Mouse (Mus musculus) limb, embryonic 12.5 days (tissue): Measurements from ENCODE around the gene Eif4g3. TPM values are rescaled to one million over a fixed set of nuclear protein-coding genes. Genes with fewer than 3 reads are reported as not detected.
"Not testable (repeated sequence)": the region's sequence is repeated elsewhere in the genome, so short reads cannot be mapped to it uniquely, and the experiment has no call there.

ENCODE experiments used
- ATAC-seq: fragments of 200-750 bp; cut with Nextera tagmentation; 2 replicates; pipeline ENCODE4 v1.8.0; 2017; ENCODE audit warnings: low read depth, moderate TSS enrichment; ENCODE audit not compliant: insufficient number of reproducible peaks, insufficient read depth, low FRiP score, low TSS enrichment
- H3K27ac ChIP-seq: fragments of 300-500 bp; sonication (generic); 2 replicates; pipeline ENCODE4 v1.5.1; 2016; ENCODE audit warnings: mild to moderate bottlenecking, moderate library complexity
- H3K27me3 ChIP-seq: fragments of 300-500 bp; sonication (generic); 2 replicates; pipeline ENCODE4 v1.6.1; 2016; ENCODE audit warnings: mild to moderate bottlenecking, moderate library complexity
- H3K36me3 ChIP-seq: fragments of 300-500 bp; sonication (generic); 2 replicates; pipeline ENCODE4 v1.6.1; 2016; ENCODE audit warnings: mild to moderate bottlenecking, moderate library complexity
- H3K4me1 ChIP-seq: fragments of 300-500 bp; sonication (generic); replicated peaks from 2 replicates; pipeline ENCODE4 v1.6.1; 2016
- H3K4me2 ChIP-seq: fragments of 300-500 bp; sonication (generic); 2 replicates; pipeline ENCODE4 v1.6.1; 2016; ENCODE audit warnings: mild to moderate bottlenecking, moderate library complexity
- H3K4me3 ChIP-seq: fragments of 300-500 bp; sonication (generic); replicated peaks from 2 replicates; pipeline ENCODE4 v1.5.1; 2016; ENCODE audit warnings: mild to moderate bottlenecking
- H3K9ac ChIP-seq: fragments of 300-500 bp; sonication (generic); replicated peaks from 2 replicates; pipeline ENCODE4 v1.6.1; 2016; ENCODE audit warnings: mild to moderate bottlenecking, moderate library complexity
- H3K9me3 ChIP-seq: fragments of 300-500 bp; sonication (generic); 2 replicates; pipeline ENCODE4 v1.6.1; 2016; ENCODE audit warnings: mild to moderate bottlenecking, moderate library complexity
- WGBS: fragments of 180-500 bp; shearing (Covaris S2); methylation state at CpG from one replicate; pipeline ENCODE4 v1.1.7; 2016; 5-methylcytosine and 5-hydroxymethylcytosine counted together
- polyA plus RNA-seq: library from polyadenylated mRNA; unstranded; fragments of >200 nt; fragmentation: Nextera tagmentation; extraction: Ambion mirVana; gene quantifications from 2 replicates; pipeline ENCODE4 v1.2.1, GENCODE M21; 2016

Eif4g3 gene
- polyA plus RNA-seq, 1 experiment from 2014 or later, result 48.2 TPM

DNA sequence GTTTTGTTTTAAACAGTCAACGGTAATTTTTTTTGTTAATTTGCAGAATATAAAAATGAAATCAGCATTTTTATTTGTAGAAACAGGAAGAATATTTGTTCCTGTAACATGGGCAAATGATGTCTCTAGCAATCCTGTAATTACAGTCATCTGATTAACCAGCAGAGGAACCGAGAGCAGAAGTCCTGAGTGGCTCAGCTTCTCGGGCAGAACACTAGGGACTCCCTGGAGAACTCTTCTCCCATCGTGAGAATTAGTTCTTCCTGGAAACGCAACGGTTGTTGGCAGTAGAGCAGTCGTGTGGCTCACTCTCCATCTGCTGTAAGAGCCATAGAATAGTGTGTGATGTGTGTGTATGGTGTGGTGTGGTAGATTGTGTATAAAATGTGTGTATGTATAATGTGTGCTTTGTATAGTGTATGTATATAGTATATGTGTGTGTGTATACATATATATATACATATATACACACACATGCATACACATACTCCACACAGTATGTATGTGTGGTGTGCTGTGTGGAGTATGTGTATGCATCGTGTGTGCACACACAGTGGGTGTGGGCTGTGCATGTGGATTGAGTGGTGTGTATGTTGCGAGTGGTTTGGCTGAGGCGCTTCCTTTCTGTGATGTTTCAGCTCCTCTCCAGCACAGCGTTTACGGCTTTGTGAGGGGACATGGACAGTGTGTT, 48.9 kb downstream of the Eif4g3 start:
- no peak overlapping the region for H3K4me3 ChIP-seq
- peaks cover 10% of the 10 kb centered on the region; the same call in 1 of the 2 replicates for H3K9me3 ChIP-seq
- no peaks in the 10 kb centered on the region for H3K27me3 ChIP-seq
- 86% methylated on average over 12 of the region's 12 CpGs for WGBS
- no peak for ATAC-seq
- H3K4me2 ChIP-seq, result no peak overlapping the region
- no peak overlapping the region for H3K27ac ChIP-seq
- peaks cover 9% of the 10 kb centered on the region for H3K4me1 ChIP-seq
- H3K9ac ChIP-seq, result no peak overlapping the region
- peaks cover 67% of the 10 kb centered on the region for H3K36me3 ChIP-seq

- WGBS, result 68% methylated on average over 2 of the region's 2 CpGs
- peaks cover 66% of the 10 kb centered on the region for H3K36me3 ChIP-seq
- no peak overlapping the region for H3K4me3 ChIP-seq
- H3K4me2 ChIP-seq, result no peak overlapping the region
- H3K27ac ChIP-seq, result no peak overlapping the region
- H3K9me3 ChIP-seq, result peaks cover 10% of the 10 kb centered on the region; the same call in 1 of the 2 replicates
- no peak for ATAC-seq
- H3K27me3 ChIP-seq, result no peaks in the 10 kb centered on the region
- peaks cover 6% of the 10 kb centered on the region; the same call in 1 of the 2 replicates for H3K4me1 ChIP-seq
- H3K9ac ChIP-seq, result no peak overlapping the region
These were observed 49.4 kb downstream of the Eif4g3 start for GRCm38 (mm10) chr4:138042257-138042589.

DNA sequence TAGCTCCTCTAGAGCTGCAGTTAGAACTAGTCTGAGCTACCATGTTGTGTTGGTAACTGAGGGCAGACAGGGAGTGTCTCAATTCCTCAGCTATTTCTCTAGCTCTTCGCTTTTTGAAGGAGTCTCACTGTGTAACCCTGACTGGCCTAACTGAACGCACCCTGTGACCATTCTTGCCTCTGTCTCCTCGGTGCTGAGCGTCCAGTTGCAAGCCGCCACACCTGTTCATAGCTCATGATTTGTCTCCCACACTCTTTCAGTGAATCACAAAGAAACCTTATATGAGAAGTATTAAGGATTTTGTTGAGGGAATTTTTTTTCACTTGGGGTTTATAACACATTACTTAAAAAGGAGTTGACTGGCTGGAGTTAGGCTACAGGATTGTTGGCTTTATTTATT, 49.8 kb downstream of the Eif4g3 start:
- no peak for ATAC-seq
- Histone ChIP-seq H3K4me3 (no peak overlapping the region), H3K4me1 (peaks cover 6% of the 10 kb centered on the region; the same call in 1 of the 2 replicates), H3K27me3 (no peaks in the 10 kb centered on the region), H3K27ac (no peak overlapping the region), H3K9ac (no peak overlapping the region), H3K4me2 (no peak overlapping the region), H3K36me3 (peaks cover 68% of the 10 kb centered on the region), H3K9me3 (peaks cover 10% of the 10 kb centered on the region; the same call in 1 of the 2 replicates)
- WGBS, result 94% methylated on average over 5 of the region's 5 CpGs

DNA sequence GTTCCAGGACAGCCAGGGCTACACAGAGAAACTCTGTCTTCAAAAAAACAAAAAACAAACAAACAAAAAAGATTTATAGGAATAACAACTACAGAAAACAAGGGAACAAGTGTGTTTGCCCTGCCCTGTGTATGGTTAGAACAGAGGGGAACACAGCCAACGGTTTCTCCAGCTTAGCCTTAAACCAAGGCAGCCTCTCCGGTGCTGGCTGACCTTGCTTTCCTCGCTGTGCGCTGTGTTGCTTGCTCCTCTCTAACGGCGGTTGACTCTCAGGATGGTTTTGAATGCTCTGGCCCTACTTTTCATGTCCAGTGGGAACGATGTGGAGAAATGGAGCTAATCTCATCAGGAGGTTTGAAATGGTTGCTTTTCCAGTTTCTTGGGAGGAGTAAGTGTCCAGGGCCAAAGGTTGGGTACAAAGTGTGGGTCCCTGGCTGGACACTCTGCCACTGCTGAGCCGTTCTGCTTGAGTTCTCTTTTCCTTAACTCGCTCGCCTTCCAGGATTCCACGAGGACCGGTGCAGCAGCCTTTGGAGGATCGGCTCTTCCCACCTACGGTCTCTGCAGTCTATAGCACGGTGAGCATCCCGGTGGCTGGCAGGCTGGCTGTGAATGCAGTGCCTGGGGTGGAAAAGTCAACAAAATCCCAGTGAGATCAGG, 52.1 kb downstream of the Eif4g3 start:
- WGBS, result 97% methylated on average over 16 of the region's 16 CpGs
- H3K4me2 ChIP-seq, result no peak overlapping the region
- H3K27me3 ChIP-seq, result no peaks in the 10 kb centered on the region
- H3K9me3 ChIP-seq, result peaks cover 10% of the 10 kb centered on the region; the same call in 1 of the 2 replicates
- peaks cover 74% of the 10 kb centered on the region for H3K36me3 ChIP-seq
- no peak overlapping the region for H3K4me3 ChIP-seq
- H3K4me1 ChIP-seq, result no peaks in the 10 kb centered on the region
- no peak overlapping the region for H3K9ac ChIP-seq
- no peak overlapping the region for H3K27ac ChIP-seq
- no peak for ATAC-seq

GRCm38 (mm10) chr4:138045809-138046208, 53.0 kb downstream of the Eif4g3 start:
- Histone ChIP-seq H3K9me3 (peaks cover 10% of the 10 kb centered on the region; the same call in 1 of the 2 replicates), H3K36me3 (peaks cover 76% of the 10 kb centered on the region), H3K4me1 (no peaks in the 10 kb centered on the region), H3K9ac (no peak overlapping the region), H3K4me2 (no peak overlapping the region), H3K27ac (no peak overlapping the region), H3K4me3 (no peak overlapping the region), H3K27me3 (no peaks in the 10 kb centered on the region)
- WGBS, result 95% methylated on average over 1 of the region's 1 CpGs
- no peak for ATAC-seq

DNA sequence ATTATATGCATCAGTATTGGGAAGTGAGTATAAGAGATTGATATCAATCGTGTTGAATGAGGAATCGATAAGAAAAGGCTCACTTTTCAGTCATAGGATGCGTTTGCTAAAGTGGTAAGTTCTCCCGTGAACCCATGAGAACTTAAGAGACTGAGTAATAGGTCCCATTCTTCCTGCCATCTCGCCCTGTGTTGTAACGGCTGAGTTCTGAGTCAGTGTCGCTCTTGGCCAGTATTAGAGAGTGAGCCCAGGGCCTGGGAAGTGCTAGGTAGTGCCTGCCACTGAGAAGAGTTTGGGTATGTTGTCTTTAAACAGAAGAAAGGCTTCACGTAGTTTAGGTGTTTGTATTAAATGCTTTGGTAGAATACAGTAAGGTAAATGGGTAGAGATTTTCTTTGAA, 53.5 kb downstream of the Eif4g3 start:
- no peaks in the 10 kb centered on the region for H3K27me3 ChIP-seq
- no peaks in the 10 kb centered on the region for H3K4me1 ChIP-seq
- peaks cover 10% of the 10 kb centered on the region; the same call in 1 of the 2 replicates for H3K9me3 ChIP-seq
- no peak overlapping the region for H3K9ac ChIP-seq
- H3K4me2 ChIP-seq, result no peak overlapping the region
- WGBS, result 96% methylated on average over 8 of the region's 8 CpGs
- H3K4me3 ChIP-seq, result no peak overlapping the region
- ATAC-seq, result no peak
- peaks cover 75% of the 10 kb centered on the region for H3K36me3 ChIP-seq
- H3K27ac ChIP-seq, result no peak overlapping the region

GRCm38 (mm10) chr4:138049547-138049946, 56.7 kb downstream of the Eif4g3 start:
- no peak overlapping the region for H3K9ac ChIP-seq
- no peaks in the 10 kb centered on the region for H3K4me1 ChIP-seq
- peaks cover 10% of the 10 kb centered on the region; the same call in 1 of the 2 replicates for H3K9me3 ChIP-seq
- WGBS, result 41% methylated on average over 6 of the region's 6 CpGs
- ATAC-seq, result no peak
- H3K4me2 ChIP-seq, result no peak overlapping the region
- no peak overlapping the region for H3K27ac ChIP-seq
- H3K4me3 ChIP-seq, result no peak overlapping the region
- H3K27me3 ChIP-seq, result no peaks in the 10 kb centered on the region
- peaks cover 90% of the 10 kb centered on the region for H3K36me3 ChIP-seq

DNA sequence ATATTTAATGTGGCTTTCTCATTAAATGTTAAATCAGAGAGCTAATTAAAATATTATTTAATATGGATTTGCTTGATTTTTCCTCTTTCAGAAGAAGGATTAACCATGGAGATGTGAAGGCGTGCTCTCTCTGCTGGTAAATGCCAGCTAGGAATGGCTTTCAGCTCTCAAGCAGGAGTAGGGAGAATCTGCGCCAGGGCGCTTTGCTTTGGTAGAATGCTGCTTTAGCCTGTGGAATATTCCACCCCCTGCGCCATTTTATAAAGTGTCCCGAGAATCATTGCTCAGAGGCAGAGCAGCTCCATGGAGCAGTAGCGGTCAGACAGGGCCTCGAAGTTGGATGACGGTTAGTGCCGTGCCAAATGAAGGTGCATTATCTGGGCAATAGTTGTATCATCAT, 58.7 kb downstream of the Eif4g3 start:
- no peak overlapping the region for H3K9ac ChIP-seq
- H3K4me3 ChIP-seq, result no peak overlapping the region
- no peaks in the 10 kb centered on the region for H3K27me3 ChIP-seq
- no peaks in the 10 kb centered on the region for H3K9me3 ChIP-seq
- peaks cover 87% of the 10 kb centered on the region for H3K36me3 ChIP-seq
- no peak for ATAC-seq
- no peak overlapping the region for H3K27ac ChIP-seq
- no peak overlapping the region for H3K4me2 ChIP-seq
- WGBS, result 96% methylated on average over 9 of the region's 9 CpGs
- H3K4me1 ChIP-seq, result no peaks in the 10 kb centered on the region

- no peak overlapping the region for H3K4me3 ChIP-seq
- no peak overlapping the region for H3K27ac ChIP-seq
- H3K4me1 ChIP-seq, result no peaks in the 10 kb centered on the region
- H3K9me3 ChIP-seq, result no peaks in the 10 kb centered on the region
- no peak overlapping the region for H3K9ac ChIP-seq
- WGBS, result 87% methylated on average over 5 of the region's 5 CpGs
- H3K4me2 ChIP-seq, result no peak overlapping the region
- H3K27me3 ChIP-seq, result no peaks in the 10 kb centered on the region
- ATAC-seq, result no peak
- peaks cover 72% of the 10 kb centered on the region for H3K36me3 ChIP-seq
These were observed 63.8 kb downstream of the Eif4g3 start for GRCm38 (mm10) chr4:138056658-138057057.

DNA sequence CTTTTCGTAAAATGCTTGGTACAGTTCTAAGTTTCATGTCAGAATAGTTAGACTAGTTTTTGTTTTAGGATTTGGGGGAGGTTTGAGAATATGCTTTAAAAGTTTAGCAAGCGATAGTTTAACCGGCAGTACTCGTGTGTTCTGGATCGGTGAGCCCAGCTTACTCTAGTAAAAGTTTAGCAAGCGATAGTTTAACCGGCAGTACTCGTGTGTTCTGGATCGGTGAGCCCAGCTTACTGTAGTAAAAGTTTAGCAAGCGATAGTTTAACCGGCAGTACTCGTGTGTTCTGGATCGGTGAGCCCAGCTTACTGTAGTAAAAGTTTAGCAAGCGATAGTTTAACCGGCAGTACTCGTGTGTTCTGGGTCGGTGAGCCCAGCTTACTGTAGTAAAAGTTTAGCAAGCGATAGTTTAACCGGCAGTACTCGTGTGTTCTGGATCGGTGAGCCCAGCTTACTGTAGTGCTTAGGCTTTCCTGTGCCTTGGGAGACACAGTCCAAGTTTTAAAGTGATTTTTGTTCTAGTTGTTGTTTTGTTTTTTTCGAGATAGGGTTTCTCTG, 64.5 kb downstream of the Eif4g3 start:
- peaks cover 73% of the 10 kb centered on the region for H3K36me3 ChIP-seq
- H3K4me2 ChIP-seq, H3K27me3 ChIP-seq, ATAC-seq, H3K9me3 ChIP-seq, H3K9ac ChIP-seq, H3K4me3 ChIP-seq, H3K27ac ChIP-seq, H3K4me1 ChIP-seq: not testable (repeated sequence)
- 96% methylated on average over 22 of the region's 22 CpGs for WGBS

DNA sequence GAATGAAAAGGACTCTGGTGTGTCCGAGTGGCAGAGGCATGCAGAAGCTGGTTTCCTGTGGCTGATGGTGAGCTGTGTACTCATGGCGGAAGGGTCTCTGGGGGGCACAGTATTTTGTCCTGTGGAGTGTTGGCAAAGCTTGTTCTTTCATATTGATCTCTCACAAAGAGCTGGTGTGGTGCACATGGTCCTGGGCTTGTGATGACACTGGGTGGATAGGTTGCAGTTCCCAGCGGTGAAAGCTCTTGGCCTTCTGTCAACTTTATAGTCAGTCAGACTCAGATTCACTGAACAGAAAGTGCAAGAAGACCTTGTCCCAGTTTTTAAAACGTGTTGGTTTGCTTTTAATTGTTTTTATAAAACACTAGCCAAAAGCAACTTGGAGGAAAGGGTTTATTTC, 68.3 kb downstream of the Eif4g3 start:
- peaks cover 67% of the 10 kb centered on the region for H3K36me3 ChIP-seq
- H3K27ac ChIP-seq, result no peak overlapping the region
- H3K4me3 ChIP-seq, result no peak overlapping the region
- 0 out of 2 replicates have a peak, but pooled peaks cover 4% of the 10 kb centered on the region for H3K4me1 ChIP-seq
- no peak overlapping the region for H3K9ac ChIP-seq
- no peak for ATAC-seq
- H3K4me2 ChIP-seq, result no peak overlapping the region
- no peaks in the 10 kb centered on the region for H3K9me3 ChIP-seq
- WGBS, result 87% methylated on average over 4 of the region's 4 CpGs
- no peaks in the 10 kb centered on the region for H3K27me3 ChIP-seq
